Mouse (Mus musculus) hindbrain, embryonic 11.5 days (tissue): ENCODE measurements around the gene Pld6. TPM values are rescaled to one million over a fixed set of nuclear protein-coding genes. Genes with fewer than 3 reads are reported as not detected.

Source experiments
- ATAC-seq: fragments of 200-750 bp; cut with Nextera tagmentation; 2 replicates; pipeline ENCODE4 v1.8.0; 2017; ENCODE audit warnings: mild to moderate bottlenecking, moderate TSS enrichment, moderate library complexity; ENCODE audit not compliant: low FRiP score
- DNase-seq: peaks from one replicate; pipeline ENCODE4 v3.0.0-alpha.2; 2015; ENCODE audit warnings: low spot score
- H3K27ac ChIP-seq: fragments of 300-500 bp; sonication (generic); 2 replicates; pipeline ENCODE4 v1.5.1; 2014; ENCODE audit warnings: mild to moderate bottlenecking, low read depth, low read length
- H3K27me3 ChIP-seq: fragments of 300-500 bp; sonication (generic); 2 replicates; pipeline ENCODE4 v1.6.1; 2014; ENCODE audit warnings: mild to moderate bottlenecking, low read length, moderate library complexity, mixed read lengths; ENCODE audit not compliant: control insufficient read depth, insufficient read depth
- H3K36me3 ChIP-seq: fragments of 300-500 bp; sonication (generic); 2 replicates; pipeline ENCODE4 v1.6.1; 2014; ENCODE audit warnings: mild to moderate bottlenecking, low read length, moderate library complexity, mixed read lengths; ENCODE audit not compliant: control insufficient read depth, insufficient read depth
- H3K4me1 ChIP-seq: fragments of 300-500 bp; sonication (generic); replicated peaks from 2 replicates; pipeline ENCODE4 v1.6.1; 2014; ENCODE audit warnings: low read length, mixed read lengths; ENCODE audit not compliant: control insufficient read depth, insufficient read depth
- H3K4me2 ChIP-seq: fragments of 300-500 bp; sonication (generic); replicated peaks from 2 replicates; pipeline ENCODE4 v1.6.1; 2014; ENCODE audit warnings: mild to moderate bottlenecking, low read depth, low read length
- H3K4me3 ChIP-seq: fragments of 300-500 bp; sonication (generic); 2 replicates; pipeline ENCODE4 v1.5.1; 2014; ENCODE audit warnings: low read depth, low read length
- H3K9ac ChIP-seq: fragments of 300-500 bp; sonication (generic); 2 replicates; pipeline ENCODE4 v1.6.1; 2014; ENCODE audit warnings: low read depth, low read length
- H3K9me3 ChIP-seq: fragments of 300-500 bp; sonication (generic); 2 replicates; pipeline ENCODE4 v1.6.1; 2016; ENCODE audit warnings: low read length; ENCODE audit not compliant: control insufficient read depth
- WGBS: fragments of 180-500 bp; shearing (Covaris S2); extraction: QIAGEN DNeasy Blood & Tissue Kit; methylation state at CpG from one replicate; pipeline ENCODE4 v1.1.7; 2014; 5-methylcytosine and 5-hydroxymethylcytosine counted together
- polyA plus RNA-seq: library from polyadenylated mRNA; unstranded; fragments of >200 nt; fragmentation: Nextera tagmentation; extraction: Ambion mirVana; gene quantifications from 2 replicates; pipeline ENCODE4 v1.2.1, GENCODE M21; 2014

The Pld6 gene
- polyA plus RNA-seq, 1 experiment from 2014 or later: 0.31 TPM

GRCm38 (mm10) chr11:59769738-59770137 lies 17.7 kb downstream of the Pld6 start:
- Histone ChIP-seq H3K27me3 (no peaks in the 10 kb centered on the region), H3K36me3 (peaks cover 29% of the 10 kb centered on the region; the same call in 1 of the 2 replicates), H3K9ac (no peak overlapping the region), H3K4me2 (no peak overlapping the region), H3K27ac (no peak overlapping the region), H3K9me3 (no peaks in the 10 kb centered on the region), H3K4me1 (no peaks in the 10 kb centered on the region), H3K4me3 (no peak overlapping the region)
- ATAC-seq (no peak), DNase-seq (no peak)
- 93% methylated on average over 6 of the region's 6 CpGs for WGBS

- H3K4me2 ChIP-seq: no peak overlapping the region
- no peaks in the 10 kb centered on the region for H3K4me1 ChIP-seq
- H3K36me3 ChIP-seq: peaks cover 30% of the 10 kb centered on the region; the same call in 1 of the 2 replicates
- no peak overlapping the region for H3K27ac ChIP-seq
- H3K9me3 ChIP-seq: no peaks in the 10 kb centered on the region
- 90% methylated on average over 2 of the region's 2 CpGs for WGBS
- no peaks in the 10 kb centered on the region for H3K27me3 ChIP-seq
- DNase-seq (no peak), ATAC-seq (no peak)
- no peak overlapping the region for H3K9ac ChIP-seq
- H3K4me3 ChIP-seq: no peak overlapping the region
Measured at GRCm38 (mm10) chr11:59769307-59769706, 18.1 kb downstream of the Pld6 start.

GRCm38 (mm10) chr11:59760796-59761195 lies 26.6 kb downstream of the Pld6 start:
- Histone ChIP-seq H3K4me3 (no peak overlapping the region), H3K9ac (no peak overlapping the region), H3K27ac (no peak overlapping the region), H3K4me1 (no peaks in the 10 kb centered on the region), H3K36me3 (peaks cover 11% of the 10 kb centered on the region), H3K27me3 (no peaks in the 10 kb centered on the region), H3K9me3 (no peaks in the 10 kb centered on the region), H3K4me2 (no peak overlapping the region)
- ATAC-seq (no peak), DNase-seq (no peak)
- WGBS: 97% methylated on average over 6 of the region's 6 CpGs

- ATAC-seq: no peak
- no peak overlapping the region for H3K27ac ChIP-seq
- no peak overlapping the region for H3K4me2 ChIP-seq
- H3K36me3 ChIP-seq: peaks cover 12% of the 10 kb centered on the region
- H3K4me3 ChIP-seq: no peak overlapping the region
- WGBS: 94% methylated on average over 2 of the region's 2 CpGs
- no peaks in the 10 kb centered on the region for H3K4me1 ChIP-seq
- no peaks in the 10 kb centered on the region for H3K27me3 ChIP-seq
- no peak for DNase-seq
- no peaks in the 10 kb centered on the region for H3K9me3 ChIP-seq
- no peak overlapping the region for H3K9ac ChIP-seq
Measured at GRCm38 (mm10) chr11:59759626-59760025, 27.8 kb downstream of the Pld6 start.

- DNase-seq: no peak
- no peak overlapping the region for H3K27ac ChIP-seq
- 95% methylated on average over 4 of the region's 4 CpGs for WGBS
Measured at GRCm38 (mm10) chr11:59759178-59759577, 28.3 kb downstream of the Pld6 start.

GRCm38 (mm10) chr11:59758191-59758985 lies 29.1 kb downstream of the Pld6 start:
- H3K27ac ChIP-seq: no peak overlapping the region
- H3K27me3 ChIP-seq: no peaks in the 10 kb centered on the region
- DNase-seq (no peak), ATAC-seq (no peak)
- H3K4me2 ChIP-seq: no peak overlapping the region
- H3K9ac ChIP-seq: no peak overlapping the region
- 97% methylated on average over 9 of the region's 9 CpGs for WGBS
- no peak overlapping the region for H3K4me3 ChIP-seq
- no peaks in the 10 kb centered on the region for H3K4me1 ChIP-seq
- peaks cover 10% of the 10 kb centered on the region; the same call in 1 of the 2 replicates for H3K36me3 ChIP-seq
- H3K9me3 ChIP-seq: no peaks in the 10 kb centered on the region

More at GRCm38 (mm10) chr11:59759178-59759577, 28.3 kb downstream of the Pld6 start:
- Histone ChIP-seq H3K4me2 (no peak overlapping the region), H3K4me1 (no peaks in the 10 kb centered on the region), H3K9me3 (no peaks in the 10 kb centered on the region), H3K4me3 (no peak overlapping the region), H3K36me3 (peaks cover 10% of the 10 kb centered on the region), H3K27me3 (no peaks in the 10 kb centered on the region), H3K9ac (no peak overlapping the region)
- ATAC-seq: no peak

- no peak for DNase-seq
- ATAC-seq: no peak
- Histone ChIP-seq H3K4me1 (no peaks in the 10 kb centered on the region), H3K4me3 (no peak overlapping the region), H3K9ac (no peak overlapping the region), H3K27ac (no peak overlapping the region), H3K36me3 (peaks cover 13% of the 10 kb centered on the region; the same call in 1 of the 2 replicates), H3K9me3 (no peaks in the 10 kb centered on the region), H3K27me3 (no peaks in the 10 kb centered on the region), H3K4me2 (no peak overlapping the region)
- 69% methylated on average over 4 of the region's 4 CpGs for WGBS
Measured at GRCm38 (mm10) chr11:59756351-59756750, 31.1 kb downstream of the Pld6 start.

- Histone ChIP-seq H3K27ac (no peak overlapping the region), H3K4me2 (no peak overlapping the region), H3K4me1 (no peaks in the 10 kb centered on the region), H3K9ac (no peak overlapping the region), H3K36me3 (peaks cover 13% of the 10 kb centered on the region; the same call in 1 of the 2 replicates), H3K4me3 (no peak overlapping the region), H3K9me3 (no peaks in the 10 kb centered on the region), H3K27me3 (no peaks in the 10 kb centered on the region)
- ATAC-seq (no peak), DNase-seq (no peak)
- 95% methylated on average over 6 of the region's 6 CpGs for WGBS
Measured at GRCm38 (mm10) chr11:59754504-59754903, 32.9 kb downstream of the Pld6 start.

- no peak for ATAC-seq
- no peaks in the 10 kb centered on the region for H3K9me3 ChIP-seq
- no peak overlapping the region for H3K4me2 ChIP-seq
- no peaks in the 10 kb centered on the region for H3K4me1 ChIP-seq
- 0 out of 2 replicates have a peak, but pooled peaks cover 6% of the 10 kb centered on the region for H3K36me3 ChIP-seq
- H3K27ac ChIP-seq: no peak overlapping the region
- no peaks in the 10 kb centered on the region for H3K27me3 ChIP-seq
- 90% methylated on average over 3 of the region's 3 CpGs for WGBS
- DNase-seq: no peak
- no peak overlapping the region for H3K4me3 ChIP-seq
- H3K9ac ChIP-seq: no peak overlapping the region
Measured at GRCm38 (mm10) chr11:59749050-59749449, 38.4 kb downstream of the Pld6 start.
